Mouse (Mus musculus): ENCODE results near the gene Tmem86b.

DNA sequence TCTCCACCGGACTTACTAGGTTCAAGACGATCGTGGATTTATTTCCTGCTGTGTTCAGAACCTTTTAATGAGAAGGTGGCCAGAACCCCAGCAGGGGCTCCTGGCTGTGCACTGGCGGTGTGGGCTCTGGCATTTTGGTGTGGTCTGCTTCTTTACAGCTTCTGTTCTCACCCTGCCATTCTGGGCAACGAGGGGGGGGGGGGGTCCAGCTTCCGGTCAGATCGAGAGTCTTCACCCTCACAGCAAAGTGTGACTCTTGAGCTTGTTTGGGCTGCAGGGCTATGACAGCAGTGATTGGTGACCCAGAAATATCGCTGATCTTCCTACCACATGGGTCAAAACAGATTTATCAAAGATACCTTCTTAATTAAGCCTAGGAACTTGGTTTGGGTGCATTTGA, 18.8 kb downstream of the Tmem86b start:
- TF ChIP-seq CTCF (IDR thresholded peaks at IDR 0.05), result no peak
- no peak for TF ChIP-seq EP300 (IDR thresholded peaks at IDR 0.05)

All from lung, postnatal 0 days (tissue).